Mouse (Mus musculus) layer of hippocampus, postnatal 14 days (tissue): ENCODE measurements around the gene Kdm2a. TPM values are rescaled to one million over a fixed set of nuclear protein-coding genes. Genes with fewer than 3 reads are reported as not detected.

ENCODE experiments used
- DNase-seq, 2 experiments: peaks; one replicate each; pipeline ENCODE4 v3.0.0; 2021 to 2022; ENCODE audit warnings: low spot score in 2 of 2, mixed read lengths in 1 of 2
- total RNA-seq, 2 experiments: library from RNA; stranded (reverse); gene quantifications; 2 replicates each; pipeline ENCODE4 v1.2.3; 2021

The Kdm2a gene
- total RNA-seq, 2 experiments from 2014 or later: 69.3 to 73.2 TPM

DNA sequence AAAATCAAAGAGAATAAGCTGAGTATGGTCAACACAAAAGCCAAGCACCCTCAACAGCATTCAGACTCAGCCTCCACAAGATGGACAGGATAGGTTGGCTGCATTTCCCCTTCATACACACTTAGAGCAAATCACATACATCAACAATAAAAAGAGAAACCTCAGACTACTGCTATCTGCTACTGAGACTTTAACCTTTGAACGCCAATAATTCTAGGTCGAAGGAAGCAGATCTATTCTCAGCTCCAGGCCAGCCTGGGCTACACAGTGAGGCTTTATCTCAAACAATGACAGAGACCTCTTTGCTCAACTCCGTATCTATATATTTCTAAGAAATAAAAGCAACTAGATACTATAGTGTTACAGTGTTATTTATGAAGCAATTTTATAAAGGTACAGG, 66.8 kb downstream of the Kdm2a start:
- no peak for DNase-seq

DNA sequence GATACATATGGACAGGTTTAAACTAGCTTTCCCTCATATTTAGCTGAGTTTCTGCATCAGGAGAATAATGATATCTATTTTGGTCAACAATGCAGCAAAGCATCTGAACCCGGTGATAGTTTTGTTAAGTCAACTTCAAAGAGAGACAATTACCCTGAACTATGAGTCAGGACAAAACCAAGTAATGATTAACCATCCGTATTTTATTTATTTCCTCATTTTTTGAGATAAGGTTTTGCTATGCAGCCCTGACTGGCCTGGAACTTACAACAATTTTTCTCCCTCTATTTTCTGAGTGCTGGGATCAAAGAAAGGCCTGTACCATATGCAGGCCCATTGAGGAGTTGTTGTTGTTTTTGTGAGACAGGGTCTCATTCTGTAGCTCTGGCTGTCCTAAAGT, 67.5 kb downstream of the Kdm2a start:
- DNase-seq: no peak

DNA sequence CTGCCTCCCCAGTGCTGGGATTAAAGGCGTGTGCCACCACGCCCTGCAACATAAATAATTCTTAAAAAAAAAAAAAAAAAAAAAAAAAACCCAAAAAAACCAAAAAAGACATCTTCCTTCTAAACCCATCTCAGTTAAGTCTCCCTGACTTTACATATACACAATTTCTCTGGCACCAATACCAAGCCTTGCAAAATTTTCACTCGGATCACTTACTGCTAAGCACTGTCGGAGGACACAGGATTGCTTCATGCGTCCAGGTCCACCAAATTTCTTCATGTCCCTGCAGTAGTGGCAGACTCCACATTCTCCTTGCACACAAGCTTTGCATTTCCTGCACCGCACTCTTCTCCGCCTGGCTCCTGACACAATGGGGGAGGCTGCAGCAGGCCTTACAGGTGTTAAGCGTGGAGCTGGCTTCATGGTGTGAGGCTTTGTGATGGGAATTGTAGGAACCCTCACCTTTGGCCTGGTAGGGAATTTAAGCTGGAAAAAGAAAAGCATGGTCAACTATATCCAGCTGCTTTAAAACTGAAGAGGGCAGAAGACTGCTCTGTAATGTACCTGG, 69.3 kb downstream of the Kdm2a start:
- DNase-seq: no peak

DNA sequence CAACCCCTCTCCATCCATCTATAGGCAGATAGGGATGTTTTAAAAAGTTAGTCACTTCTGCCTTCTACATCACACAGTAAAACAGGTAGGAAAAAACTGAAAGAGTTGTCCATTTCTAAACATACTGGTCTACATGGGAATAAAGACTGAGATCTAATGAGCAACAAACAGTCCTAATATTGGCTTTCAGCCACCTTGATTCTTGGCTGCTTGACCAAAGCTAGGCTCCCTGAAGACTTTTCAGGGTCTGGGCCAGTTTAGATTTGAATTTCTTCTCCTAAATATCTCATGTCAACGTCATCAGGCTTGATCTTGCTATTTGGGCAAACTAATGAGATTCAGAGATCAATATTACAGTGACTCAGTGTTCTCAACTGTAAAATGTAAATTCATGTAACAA, 71.2 kb downstream of the Kdm2a start:
- DNase-seq: no peak

GRCm38 (mm10) chr19:4326106-4326505, 72.0 kb downstream of the Kdm2a start:
- no peak for DNase-seq

DNA sequence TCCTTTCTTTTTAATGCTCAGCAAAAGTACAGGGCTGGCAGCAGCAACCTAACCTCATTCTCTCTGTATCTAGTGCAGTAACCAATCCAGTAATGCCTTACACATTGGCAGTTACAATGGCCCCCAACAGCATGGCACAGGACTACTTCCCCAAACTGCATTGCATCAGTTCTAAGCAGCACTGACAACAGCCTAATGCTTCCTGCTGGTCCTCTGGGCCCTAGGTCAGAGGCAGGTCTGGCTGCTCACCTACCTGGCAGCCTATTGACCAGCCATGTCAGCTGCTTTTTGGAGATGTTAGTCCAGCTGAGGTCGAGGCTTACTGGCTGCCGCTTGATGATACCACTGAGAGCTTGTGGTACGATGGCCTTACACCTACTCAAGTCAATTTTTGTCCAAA, 76.0 kb downstream of the Kdm2a start:
- DNase-seq: no peak

- DNase-seq: no peak
Measured at GRCm38 (mm10) chr19:4321622-4322021, 76.5 kb downstream of the Kdm2a start.

DNA sequence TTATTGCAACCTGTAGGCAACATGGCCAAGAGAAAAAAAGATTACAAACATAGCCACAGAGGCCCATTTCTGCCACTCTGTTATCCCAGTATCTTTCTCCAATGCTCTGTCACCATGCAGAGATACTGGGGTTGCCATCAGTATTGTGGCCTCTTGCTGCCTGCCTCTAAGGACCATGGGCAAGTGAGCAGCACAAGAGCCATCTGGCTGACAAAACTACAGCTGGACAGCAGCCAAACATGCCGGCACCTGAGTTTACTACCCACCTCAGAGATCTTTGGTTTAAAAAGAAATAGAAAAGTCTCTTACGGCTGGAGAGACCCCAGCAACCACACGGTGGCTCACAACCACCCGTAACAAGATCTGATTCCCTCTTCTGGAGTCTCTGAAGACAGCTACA, 78.8 kb downstream of the Kdm2a start:
- no peak for DNase-seq

GRCm38 (mm10) chr19:4317181-4317580, 80.9 kb downstream of the Kdm2a start:
- no peak for DNase-seq

- DNase-seq: no peak
Measured at GRCm38 (mm10) chr19:4315223-4315944, 82.7 kb downstream of the Kdm2a start.

DNA sequence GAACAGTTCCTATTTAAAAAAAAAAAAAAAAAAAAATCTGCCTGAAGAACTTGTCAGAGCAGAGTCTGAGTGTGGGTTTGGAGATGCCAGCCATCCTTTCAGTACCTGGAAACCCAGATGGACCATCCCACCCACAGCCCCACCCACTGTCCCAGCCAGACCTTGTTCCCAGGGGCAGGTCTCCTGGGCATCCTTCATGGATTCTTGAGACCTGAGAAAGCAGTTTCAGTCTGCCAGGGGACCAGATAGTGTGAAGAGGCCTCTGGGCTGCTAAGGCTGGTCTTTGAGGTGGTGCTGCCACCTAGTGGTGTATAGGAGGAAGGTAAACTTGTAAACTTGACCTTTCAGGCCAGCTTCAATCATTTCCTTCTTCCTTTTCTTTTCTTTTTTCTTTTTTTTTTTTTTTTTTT, 88.3 kb downstream of the Kdm2a start:
- peak in 1 of 2 experiments; percentile 69 for DNase-seq

- no peak for DNase-seq
Measured at GRCm38 (mm10) chr19:4309302-4309701, 88.8 kb downstream of the Kdm2a start.

- peak; percentile 73 to 80 for DNase-seq
Measured at GRCm38 (mm10) chr19:4306190-4306577, 91.9 kb downstream of the Kdm2a start, which contains the start of gene Grk2. Gene Grk2 (minus strand): TSS chr19:4306222.

DNA sequence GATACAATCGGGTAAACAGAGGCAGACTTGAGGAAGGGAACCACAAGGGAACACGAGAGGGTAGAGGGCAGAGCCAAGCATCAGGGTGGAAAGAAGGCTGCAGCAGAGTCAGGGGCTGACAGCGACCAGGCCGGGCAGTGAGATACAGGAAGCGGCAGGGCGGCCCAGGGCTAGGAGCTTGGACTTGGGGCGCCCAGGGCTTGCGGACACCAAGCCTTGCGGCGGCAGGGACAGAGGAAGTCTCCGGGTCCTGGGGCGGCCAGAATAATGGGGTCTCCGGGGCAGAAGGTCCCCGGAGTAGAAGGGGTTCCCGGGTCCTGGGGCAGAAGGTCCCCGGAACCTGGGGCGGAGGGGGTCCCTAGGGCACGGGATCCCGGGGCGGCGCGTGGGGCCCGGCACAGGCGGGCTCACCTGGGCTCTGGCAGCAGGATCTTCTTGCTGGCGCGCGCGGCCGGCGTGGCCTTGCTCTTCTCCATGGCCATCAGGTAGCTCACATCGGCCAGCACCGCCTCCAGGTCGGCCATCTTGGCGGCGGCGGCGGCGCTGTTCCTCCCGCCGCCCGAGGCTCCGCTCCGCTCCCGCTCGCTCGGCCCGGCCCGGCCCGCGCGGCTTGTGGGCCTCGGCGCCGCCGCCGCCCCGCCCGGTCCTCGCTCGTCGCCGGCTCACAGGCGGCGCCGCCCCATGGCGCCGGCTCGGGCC, 92.4 kb downstream of the Kdm2a start:
- DNase-seq: no peak

GRCm38 (mm10) chr19:4304871-4305321, 93.2 kb downstream of the Kdm2a start:
- DNase-seq: no peak

GRCm38 (mm10) chr19:4304251-4304821, 93.7 kb downstream of the Kdm2a start:
- no peak for DNase-seq

GRCm38 (mm10) chr19:4303640-4303995, 94.5 kb downstream of the Kdm2a start:
- no peak for DNase-seq

DNA sequence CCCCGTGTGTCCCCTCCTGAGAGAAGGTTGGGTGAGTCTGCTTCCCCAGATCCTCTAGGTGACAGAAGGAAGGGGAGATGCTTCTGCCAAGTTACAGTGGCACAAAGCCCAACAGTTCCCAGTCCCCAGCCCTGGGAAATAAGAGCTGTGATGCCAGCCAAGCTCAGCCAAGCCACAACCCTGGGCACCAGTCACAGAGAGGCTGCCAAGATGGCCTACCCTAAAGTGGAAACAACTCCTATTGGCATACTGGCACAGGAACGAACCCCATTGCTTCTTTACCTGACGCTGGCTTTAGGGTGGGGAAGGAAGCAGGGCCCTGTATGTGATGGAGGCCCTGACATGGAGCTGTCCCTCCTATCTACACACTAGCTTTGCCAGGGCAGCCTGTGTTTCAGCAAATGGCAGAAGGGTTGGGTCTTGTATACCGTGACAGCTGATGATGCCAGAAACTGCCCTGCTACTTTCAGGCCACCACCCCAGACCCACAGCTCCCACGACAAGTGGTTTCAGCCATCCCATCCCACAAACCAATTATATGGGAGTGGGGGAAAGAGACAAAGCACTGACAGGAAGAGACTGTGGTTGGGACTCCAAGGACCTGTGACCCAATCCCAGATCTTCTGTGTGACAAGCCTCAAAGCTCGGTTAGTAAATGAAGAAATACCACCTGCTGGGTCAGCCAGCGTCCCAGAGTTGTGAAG, 95.0 kb downstream of the Kdm2a start:
- peak; percentile 62 to 81 for DNase-seq

- peak in 1 of 2 experiments; percentile 57 for DNase-seq
Measured at GRCm38 (mm10) chr19:4301735-4302651, 96.1 kb downstream of the Kdm2a start.
